Mouse (Mus musculus): Measurements from ENCODE around the gene Spice1.

Spice1 gene

DNA sequence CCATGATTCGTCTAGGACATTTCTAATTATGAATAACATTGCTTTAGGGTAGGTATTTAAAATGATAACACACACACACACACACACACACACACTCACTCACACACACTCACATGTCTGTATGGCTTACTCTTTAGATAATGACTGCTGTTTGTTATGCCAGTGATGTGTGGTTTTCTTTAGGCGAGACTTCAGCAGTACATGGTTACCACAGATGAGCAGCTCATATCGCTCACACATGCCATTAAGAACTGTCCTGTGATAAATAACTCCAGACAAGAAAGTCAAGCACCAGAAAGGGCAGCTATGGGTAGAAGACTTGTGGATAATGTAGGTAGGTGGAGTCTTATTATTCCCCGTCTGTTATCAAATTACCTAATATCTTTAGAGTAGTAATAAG is 28.5 kb downstream of the Spice1 start:
- DNase-seq, result no peak

DNA sequence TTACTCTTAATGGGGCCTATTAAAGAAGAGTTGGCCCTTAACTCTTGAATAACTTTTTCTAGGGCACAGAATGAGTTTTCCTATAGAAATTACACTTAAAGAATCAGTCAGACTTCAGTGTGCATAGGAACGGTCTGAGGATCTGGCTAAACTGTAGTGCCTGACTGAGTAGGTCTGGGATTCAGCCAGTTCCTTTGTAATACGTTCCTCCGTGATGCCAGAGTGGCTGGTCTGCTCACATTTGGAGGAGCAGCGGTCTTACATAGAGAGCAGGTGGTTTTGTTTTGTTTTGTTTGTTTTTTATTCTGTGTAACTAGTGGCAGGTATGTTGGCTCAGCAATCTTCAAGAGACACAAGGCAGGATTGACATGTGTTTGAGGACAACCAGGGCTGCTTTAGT is 33.1 kb downstream of the Spice1 start:
- DNase-seq, result no peak

DNA sequence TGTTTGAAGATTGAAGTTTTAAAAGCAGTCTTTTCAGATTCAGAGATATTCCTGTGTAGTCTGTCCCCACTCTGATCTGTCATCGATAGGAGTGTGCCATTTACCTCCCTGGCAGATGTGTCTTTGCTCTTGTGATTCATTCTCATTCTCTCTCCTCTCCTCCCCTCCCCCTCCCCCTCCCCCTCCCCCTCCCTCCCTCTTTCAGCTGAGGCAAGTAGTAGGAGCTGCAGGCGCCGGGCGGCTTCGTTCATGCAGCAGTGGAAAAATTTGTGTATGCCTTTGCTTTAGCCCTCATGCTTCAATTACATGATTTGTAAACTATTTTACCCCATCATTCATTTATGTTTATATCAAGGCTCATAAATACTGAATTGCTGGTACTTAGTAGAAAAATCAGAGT is 34.7 kb downstream of the Spice1 start:
- no peak for DNase-seq

DNA sequence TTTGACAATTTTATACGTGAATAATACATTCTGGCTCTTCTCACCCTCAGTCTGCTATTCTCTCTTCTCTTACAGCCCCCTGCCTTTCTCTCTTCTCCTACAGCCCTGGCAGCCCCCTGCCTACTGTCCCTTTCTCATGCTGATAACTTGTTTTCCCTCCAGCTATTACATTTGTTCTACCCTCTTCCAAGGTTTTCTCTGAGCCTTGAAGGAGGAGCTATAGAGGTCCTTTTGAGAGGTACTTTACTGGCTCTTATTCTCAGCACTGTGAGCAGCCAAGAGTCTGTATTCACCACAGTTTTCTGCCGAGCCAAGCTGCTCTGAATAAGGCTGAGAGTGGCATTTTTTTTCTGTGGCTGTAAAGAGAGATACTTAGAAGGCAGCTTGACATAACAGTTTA is 36.6 kb downstream of the Spice1 start:
- DNase-seq, result no peak

DNA sequence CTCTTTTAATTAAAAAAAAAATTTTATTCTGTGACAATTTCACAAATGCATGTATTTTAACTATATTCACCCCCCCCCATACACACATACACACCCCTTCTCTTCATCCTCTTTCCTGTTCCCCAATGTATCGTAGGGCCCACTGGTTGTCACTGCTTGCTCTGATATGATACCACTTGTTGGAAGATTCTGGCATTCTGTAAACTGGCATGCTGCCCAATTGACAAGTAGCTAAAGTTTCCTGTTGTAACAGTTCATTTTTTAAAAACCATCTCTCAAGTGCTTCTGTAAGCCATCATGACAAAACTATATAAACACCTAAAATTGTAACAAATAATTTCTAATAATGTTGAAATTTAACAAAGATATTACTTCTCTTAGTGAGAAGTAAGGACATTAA is 37.3 kb downstream of the Spice1 start:
- no peak for DNase-seq

DNA sequence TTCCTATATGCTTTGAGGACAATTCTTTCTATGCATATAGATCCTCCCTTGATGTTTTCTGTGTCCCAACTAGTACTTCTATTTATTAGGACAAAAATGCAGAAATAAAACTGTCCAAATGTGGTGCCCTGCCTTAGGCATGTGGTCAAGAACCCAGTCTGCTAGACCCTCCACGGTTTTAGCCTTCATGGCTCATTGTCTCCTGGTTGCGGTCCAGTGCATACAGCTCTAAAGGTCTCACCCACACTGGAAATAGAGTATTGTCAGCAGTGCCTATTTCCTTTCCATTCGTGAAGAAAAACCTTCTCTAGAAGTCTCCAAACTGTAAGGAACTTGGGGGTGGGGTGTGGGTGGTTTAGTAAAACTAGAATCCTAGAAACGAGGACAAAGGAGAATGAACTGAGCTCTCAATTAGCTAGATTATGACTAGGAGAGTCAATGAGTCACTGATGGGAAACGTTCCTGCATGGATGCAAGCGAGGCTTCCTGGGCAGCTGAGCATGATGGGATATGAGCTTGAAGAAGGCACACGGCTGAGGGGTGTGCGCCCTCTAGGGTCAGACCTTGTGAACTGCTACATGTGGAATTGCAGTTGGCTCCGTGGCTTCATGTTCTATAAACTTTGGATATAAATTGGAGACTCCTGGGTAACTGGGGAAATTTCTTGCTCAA is 45.1 kb downstream of the Spice1 start:
- peak; percentile 21 to 51 for DNase-seq

DNA sequence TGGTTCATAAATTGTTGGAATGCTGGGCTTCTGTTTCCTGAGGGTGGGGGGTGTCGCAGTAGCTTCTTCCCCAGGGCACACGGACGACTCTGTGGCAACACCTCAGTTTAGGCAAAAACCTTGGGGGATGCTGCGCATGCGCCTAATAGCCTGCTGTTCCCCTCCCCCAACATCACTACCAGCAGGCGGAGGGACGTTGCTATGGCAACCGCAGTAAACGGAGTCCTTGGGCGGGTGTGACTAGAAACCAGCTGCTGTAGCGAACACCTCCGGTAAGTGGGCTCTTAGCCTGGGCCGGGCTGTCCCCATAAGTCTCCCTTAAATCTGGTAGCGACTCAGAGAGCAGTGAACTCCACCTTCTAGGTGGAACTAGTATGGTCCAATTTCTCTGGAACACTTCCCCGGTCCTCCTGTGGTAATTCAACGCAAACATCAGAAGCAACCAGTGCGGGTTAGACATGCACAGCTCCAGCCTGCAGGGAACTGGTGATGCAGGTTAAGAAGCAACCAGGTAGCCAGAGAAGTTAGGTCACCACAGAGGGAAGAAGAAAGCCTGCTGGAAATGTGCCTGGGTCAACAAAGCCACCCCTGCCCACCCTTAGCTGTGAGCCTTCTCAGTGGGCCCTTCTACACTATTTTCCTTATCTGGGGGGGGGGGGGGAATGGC is 47.8 kb downstream of the Spice1 start, which contains the start of gene Cfap44:
Gene Cfap44 (plus strand): TSS at position 220 of the 667 bp plus-strand sequence.
- DNase-seq, result peak; percentile 57 to 77

DNA sequence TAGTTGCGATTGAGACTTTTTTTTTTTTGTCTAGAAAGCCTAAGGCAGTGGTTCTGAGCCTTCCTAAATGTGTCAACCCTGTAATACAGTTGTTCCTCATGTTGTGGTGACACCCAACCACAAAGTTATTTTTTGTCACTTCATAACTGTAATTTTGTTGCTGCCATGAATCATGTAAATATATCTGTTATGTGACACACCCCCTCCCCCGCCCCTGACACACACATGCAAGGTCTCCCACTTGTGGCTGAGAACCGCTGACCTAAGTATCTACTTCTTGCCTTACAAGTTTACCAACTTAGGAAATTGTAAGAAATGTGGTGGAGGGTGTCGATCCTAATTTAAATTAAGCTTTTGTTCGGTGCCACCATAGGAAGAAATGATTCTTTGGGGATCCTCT is 58.0 kb downstream of the Spice1 start:
- DNase-seq, result no peak

DNA sequence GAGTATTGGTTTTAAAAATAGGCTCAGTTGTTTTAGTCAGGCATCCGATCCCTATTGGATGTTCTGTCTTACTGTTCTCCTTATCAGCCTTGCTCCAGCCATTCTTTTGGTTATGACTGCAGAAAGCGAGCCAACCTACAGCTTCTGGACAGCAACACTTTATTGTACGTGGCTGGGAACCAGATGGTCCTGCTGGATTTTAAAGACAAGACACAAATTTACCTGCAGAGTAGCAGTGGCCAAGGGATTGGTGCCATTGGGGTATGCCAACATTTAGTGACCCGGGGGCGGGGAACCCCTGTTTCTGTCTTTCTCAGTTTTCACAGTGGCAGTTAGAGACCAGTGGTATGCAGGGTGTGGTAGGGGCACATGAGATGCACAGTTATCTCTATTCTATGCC is 60.3 kb downstream of the Spice1 start:
- DNase-seq, result no peak

DNA sequence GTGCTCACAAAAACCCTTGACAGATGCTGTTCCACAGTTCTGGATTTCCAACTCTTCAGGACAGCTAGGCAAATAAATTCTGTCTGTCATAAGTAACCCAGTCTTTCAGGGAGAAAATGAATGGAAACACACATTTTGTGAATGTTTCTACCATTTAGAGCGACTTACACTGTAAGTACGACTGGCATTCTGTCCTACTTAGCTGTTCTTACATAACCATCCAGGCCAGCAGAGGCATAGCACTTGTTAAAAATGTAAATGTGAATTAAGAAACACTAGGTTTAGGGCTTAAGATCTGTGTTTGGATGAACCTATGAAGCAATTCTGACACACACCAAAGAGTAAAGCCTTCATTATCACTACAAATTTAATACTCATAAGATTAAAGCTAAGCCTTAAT is 61.4 kb downstream of the Spice1 start:
- DNase-seq, result no peak

DNA sequence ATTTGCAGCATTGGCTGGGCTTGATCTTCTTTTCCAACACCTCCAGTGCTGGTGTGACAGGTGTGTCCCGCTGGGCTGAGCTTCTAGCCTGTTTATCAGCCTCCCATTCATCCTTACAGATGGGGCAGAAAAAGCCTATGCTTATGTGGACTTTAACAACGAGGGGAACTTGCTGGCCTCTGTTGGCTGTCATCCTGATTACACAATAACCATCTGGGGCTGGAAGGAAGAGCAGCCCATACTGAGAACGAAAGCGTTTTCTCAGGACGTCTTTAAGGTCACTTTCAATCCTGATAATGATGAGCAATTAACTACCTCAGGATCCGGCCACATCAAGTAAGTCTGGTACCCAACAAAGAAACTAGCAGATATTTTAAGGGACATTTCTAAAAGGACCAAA is 63.3 kb downstream of the Spice1 start:
- DNase-seq, result peak in 1 of 2 experiments; percentile 14

DNA sequence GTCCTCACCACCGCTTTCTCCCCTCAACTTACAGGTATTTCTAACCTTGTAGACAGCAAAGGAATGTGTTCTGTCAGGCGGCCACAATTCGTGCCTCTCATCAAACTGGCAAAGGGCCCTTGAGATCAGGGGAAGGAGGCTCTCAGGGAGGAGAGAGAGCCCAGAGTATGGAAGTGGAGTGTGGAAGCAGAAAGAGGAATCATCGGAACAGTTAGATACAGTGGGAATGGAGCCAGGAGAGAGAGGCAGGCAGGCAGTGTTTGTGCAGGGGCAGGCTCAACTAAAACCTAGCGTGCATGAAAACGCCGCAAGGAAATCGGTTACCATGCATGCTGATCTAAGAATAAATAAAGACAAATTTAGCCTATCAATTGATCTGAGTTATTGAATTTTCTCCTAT is 70.7 kb downstream of the Spice1 start:
- peak in 1 of 2 experiments; percentile 7 for DNase-seq

DNA sequence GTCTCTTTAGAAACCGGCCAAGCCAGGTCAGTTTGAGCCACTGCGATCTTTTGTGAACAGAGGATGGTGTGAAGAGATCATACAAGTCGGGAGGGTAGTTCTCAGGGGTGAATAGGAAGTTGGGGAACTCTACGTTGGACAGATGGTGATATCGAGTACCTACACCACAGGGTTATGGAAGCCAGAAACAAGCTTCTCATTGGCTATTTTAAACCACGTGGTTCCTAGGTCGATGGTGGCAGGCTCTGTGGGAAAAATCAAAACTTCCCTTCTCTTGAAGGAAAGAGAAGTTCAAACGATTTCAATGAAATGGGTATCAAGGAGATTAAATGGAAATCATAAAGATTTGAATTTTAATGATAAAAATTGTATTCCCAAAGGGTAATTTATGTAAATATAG is 74.8 kb downstream of the Spice1 start:
- no peak for DNase-seq

DNA sequence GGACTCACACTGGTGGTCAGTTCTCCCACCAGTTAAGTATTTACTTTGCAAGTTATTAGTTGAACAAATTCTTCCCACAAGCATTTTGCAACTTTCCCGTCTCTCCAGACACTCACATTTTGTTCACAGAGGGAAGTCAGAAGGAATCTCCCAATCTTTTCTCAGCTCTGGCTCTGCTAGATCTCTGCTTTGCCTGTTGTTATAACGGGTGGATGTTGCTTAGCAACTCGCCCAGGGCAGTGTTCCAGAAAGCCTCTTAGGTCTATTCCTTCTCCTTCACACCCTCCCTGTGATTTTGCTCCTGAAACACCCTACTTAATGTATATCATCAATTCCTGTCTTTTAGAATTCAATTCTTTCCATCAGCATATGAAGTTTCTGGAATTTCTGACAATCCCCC is 76.6 kb downstream of the Spice1 start:
- DNase-seq, result peak in 1 of 2 experiments; percentile 25

DNA sequence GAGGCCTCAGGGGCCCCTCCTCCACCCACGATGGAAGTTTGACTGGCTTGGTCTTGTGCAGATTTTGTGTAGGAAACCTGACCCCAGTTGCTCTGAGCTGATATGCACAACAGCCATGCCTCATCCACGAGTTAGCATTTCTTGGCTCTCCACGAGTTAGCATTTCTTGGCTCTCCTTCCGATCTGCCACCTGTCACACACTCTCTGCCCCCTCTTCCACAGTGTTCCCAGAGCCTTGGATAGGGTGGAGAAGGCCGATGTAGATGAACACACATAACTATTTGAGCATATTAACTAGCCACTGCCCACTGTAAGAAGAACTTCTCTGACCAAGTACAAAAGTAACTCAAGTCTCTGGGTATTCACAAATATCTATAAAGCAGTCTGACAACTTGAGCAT is 81.5 kb downstream of the Spice1 start:
- no peak for DNase-seq

DNA sequence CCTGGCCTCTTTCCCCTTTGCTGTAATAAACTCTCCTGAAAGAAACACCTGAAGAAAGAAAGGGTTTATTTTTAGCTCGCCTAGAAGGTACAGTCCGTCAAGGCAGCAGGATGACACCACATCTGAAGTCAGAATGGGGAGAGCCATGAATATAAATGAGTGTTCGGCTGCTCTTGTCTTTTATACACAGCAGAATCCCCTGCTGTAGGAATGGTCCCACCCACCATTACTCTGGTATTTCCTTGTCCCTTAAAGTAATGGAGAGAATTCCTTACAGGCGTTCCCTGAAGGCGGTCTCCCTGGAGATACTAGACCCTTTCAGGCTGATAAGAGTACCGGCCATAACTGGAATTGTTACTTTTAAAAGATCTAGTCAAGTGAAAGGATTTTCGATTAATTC is 83.1 kb downstream of the Spice1 start:
- DNase-seq, result no peak

DNA sequence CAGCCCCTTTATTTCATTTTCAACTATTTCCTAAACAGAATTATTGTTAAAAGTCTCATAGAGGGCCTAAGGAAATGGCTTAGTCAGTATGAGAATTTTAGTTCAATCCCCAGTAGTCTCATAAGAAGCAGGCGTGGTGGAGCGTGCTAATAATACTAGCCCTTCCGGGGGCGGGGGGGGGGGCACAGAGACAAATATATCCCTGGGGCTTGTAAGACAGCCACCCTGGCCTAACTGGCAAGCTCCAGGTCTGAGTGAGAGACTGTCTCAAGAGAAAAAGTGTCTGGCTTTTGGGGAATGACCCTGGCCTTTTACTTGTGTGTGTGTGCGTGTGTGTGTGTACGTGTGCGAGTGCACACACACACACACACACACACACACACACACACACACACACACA is 88.0 kb downstream of the Spice1 start:
- DNase-seq, result no peak

DNA sequence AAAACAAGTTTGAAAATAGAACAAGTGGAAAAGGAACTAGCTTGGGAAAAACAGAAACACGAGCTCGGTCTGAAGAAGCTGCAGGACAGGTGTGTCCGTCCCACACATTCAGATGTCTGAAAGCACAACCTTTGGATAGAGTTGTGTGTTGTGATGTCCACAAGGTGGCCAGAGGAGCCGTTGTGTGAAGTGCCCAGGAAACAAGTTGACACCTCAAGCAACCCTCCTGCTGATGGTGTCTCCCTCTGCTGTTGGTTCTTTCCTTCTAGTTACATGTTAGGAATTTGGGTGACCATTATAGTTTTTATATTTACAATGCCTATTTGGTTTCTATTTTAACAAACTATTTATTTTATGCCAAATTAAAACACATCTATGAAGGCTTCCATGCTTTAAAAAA is 88.6 kb downstream of the Spice1 start:
- no peak for DNase-seq
